Mouse (Mus musculus): Measurements from ENCODE around the gene Ccdc50. TPM values are rescaled to one million over a fixed set of nuclear protein-coding genes. Genes with fewer than 3 reads are reported as not detected.

Gene Ccdc50
- polyA plus RNA-seq, 1 experiment from 2014 or later, result 37.4 TPM

DNA sequence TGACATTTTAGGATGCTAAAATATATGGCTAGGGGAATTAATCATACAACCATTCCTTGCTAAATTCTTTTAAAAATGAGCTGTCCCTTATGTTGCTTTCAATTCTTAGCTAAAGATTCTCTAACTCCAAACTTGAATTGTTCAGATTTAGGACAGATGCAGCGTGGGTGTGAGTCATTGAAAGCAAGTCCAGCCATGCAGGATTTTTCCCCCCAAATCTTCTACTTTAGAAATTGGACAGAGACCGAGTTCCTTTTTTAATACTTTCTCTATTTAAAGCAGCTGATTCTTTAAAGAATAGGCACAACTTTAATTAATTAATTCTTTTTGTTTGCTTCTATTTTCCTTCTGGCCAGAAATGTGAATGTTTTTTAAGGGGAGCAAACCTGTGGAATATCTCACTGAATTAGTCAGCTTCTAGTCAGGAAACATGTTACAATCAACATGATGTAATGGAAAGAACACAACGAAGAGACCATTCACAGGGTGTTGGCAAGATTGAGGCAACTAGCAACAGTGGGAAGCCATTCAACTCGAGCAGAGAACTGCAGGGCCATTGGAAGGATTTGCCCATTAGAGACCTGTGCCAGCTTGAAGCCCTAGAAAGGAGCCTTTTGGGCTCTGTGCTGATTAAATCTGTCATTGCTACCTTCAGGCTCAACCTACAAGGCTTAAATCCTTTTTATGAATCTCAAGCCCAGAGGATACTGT lies 3.6 kb upstream of the Ccdc50 start:
- H3K4me3 ChIP-seq (replicated peaks; ENCODE audit: low read depth, low read length), result no peak overlapping the region
- no peak for ATAC-seq (replicated peaks; ENCODE audit: low FRiP score, low read depth)
- WGBS, result 78% methylated on average over 4 of the region's 4 CpGs
- no peak overlapping the region for H3K27ac ChIP-seq
- no peak for TF ChIP-seq CTCF (IDR thresholded peaks at IDR 0.05; ENCODE audit: low read depth)
- H3K4me2 ChIP-seq (ENCODE audit: low read length), result no peak overlapping the region
- no peaks in the 10 kb centered on the region for H3K9me3 ChIP-seq (replicated peaks; ENCODE audit: low read length)
- DNase-seq (ENCODE audit: low spot score), result no peak
- no peaks in the 10 kb centered on the region for H3K27me3 ChIP-seq (ENCODE audit: insufficient read depth, low read length)
- no peak overlapping the region for H3K9ac ChIP-seq (ENCODE audit: low read depth, low read length)
- no peaks in the 10 kb centered on the region for H3K36me3 ChIP-seq (ENCODE audit: insufficient read depth, low read length)
- 0 out of 2 replicates have a peak, but pooled peaks cover 4% of the 10 kb centered on the region for H3K4me1 ChIP-seq (replicated peaks; ENCODE audit: insufficient read depth, low read length)

- Histone ChIP-seq H3K36me3 (ENCODE audit: insufficient read depth, low read length) (no peaks in the 10 kb centered on the region), H3K4me1 (replicated peaks; ENCODE audit: insufficient read depth, low read length) (0 out of 2 replicates have a peak, but pooled peaks cover 7% of the 10 kb centered on the region), H3K4me2 (ENCODE audit: low read length) (no peak overlapping the region), H3K4me3 (replicated peaks; ENCODE audit: low read depth, low read length) (no peak overlapping the region), H3K27ac (no peak overlapping the region), H3K27me3 (ENCODE audit: insufficient read depth, low read length) (no peaks in the 10 kb centered on the region), H3K9me3 (replicated peaks; ENCODE audit: low read length) (no peaks in the 10 kb centered on the region), H3K9ac (ENCODE audit: low read depth, low read length) (no peak overlapping the region)
- DNase-seq (ENCODE audit: low spot score) (no peak), ATAC-seq (replicated peaks; ENCODE audit: low FRiP score, low read depth) (no peak)
- TF ChIP-seq CTCF (IDR thresholded peaks at IDR 0.05; ENCODE audit: low read depth), result no peak
- 78% methylated on average over 1 of the region's 1 CpGs for WGBS
Observed at GRCm38 (mm10) chr16:27385649-27386048, 3.0 kb upstream of the Ccdc50 start.

DNA sequence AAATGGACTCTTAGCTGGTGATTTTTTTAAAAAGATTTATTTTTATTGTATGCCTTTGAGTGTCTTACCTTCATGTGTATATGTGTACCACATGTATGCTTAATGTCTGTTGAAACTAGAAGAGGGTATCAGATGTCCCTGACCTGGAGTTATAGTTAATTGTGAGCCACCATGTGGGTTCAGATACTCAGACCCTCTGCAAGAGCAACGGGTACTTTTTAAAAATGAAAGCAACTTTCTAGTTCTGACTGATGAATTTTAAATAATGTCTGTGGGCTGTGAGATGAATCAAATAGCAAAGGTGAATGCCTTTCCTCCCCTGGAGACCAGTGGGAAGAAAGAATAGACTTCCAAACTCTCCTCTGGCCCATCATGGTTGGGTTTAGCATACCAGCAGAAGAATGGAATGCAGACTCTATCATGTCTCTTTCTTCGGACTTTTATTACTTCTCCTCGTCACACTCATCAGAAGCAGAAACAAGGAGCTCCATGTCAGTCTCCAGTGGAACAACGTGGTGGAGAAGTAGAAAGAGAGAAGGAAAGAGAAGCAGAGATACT lies 1.7 kb upstream of the Ccdc50 start:
- no peak overlapping the region for H3K4me2 ChIP-seq (ENCODE audit: low read length)
- DNase-seq (ENCODE audit: low spot score) (no peak), ATAC-seq (replicated peaks; ENCODE audit: low FRiP score, low read depth) (no peak)
- no peak overlapping the region for H3K9ac ChIP-seq (ENCODE audit: low read depth, low read length)
- H3K36me3 ChIP-seq (ENCODE audit: insufficient read depth, low read length), result no peaks in the 10 kb centered on the region
- H3K4me3 ChIP-seq (replicated peaks; ENCODE audit: low read depth, low read length), result no peak overlapping the region
- H3K9me3 ChIP-seq (replicated peaks; ENCODE audit: low read length), result no peaks in the 10 kb centered on the region
- 0 out of 2 replicates have a peak, but pooled peaks cover 9% of the 10 kb centered on the region for H3K4me1 ChIP-seq (replicated peaks; ENCODE audit: insufficient read depth, low read length)
- no peaks in the 10 kb centered on the region for H3K27me3 ChIP-seq (ENCODE audit: insufficient read depth, low read length)
- no peak overlapping the region for H3K27ac ChIP-seq
- no peak for TF ChIP-seq CTCF (IDR thresholded peaks at IDR 0.05; ENCODE audit: low read depth)
- WGBS, result 70% methylated on average over 4 of the region's 4 CpGs

- H3K9ac ChIP-seq (ENCODE audit: low read depth, low read length), result peak overlapping the region; percentile 10; the same call in 1 of the 2 replicates
- no peaks in the 10 kb centered on the region for H3K27me3 ChIP-seq (ENCODE audit: insufficient read depth, low read length)
- peak overlapping the region; percentile 97 for H3K27ac ChIP-seq
- no peaks in the 10 kb centered on the region for H3K36me3 ChIP-seq (ENCODE audit: insufficient read depth, low read length)
- 37% methylated on average over 12 of the region's 12 CpGs for WGBS
- H3K4me3 ChIP-seq (replicated peaks; ENCODE audit: low read depth, low read length), result peak overlapping the region; percentile 80
- H3K4me1 ChIP-seq (replicated peaks; ENCODE audit: insufficient read depth, low read length), result 0 out of 2 replicates have a peak, but pooled peaks cover 9% of the 10 kb centered on the region
- peak overlapping the region; percentile 69 for H3K4me2 ChIP-seq (ENCODE audit: low read length)
- no peak for ATAC-seq (replicated peaks; ENCODE audit: low FRiP score, low read depth)
- peak; percentile 39 for DNase-seq (ENCODE audit: low spot score)
- TF ChIP-seq CTCF (IDR thresholded peaks at IDR 0.05; ENCODE audit: low read depth), result no peak
- no peaks in the 10 kb centered on the region for H3K9me3 ChIP-seq (replicated peaks; ENCODE audit: low read length)
Observed at GRCm38 (mm10) chr16:27387634-27388611, 746 bp upstream of the Ccdc50 start.

- peak overlapping the region; percentile 95 for H3K9ac ChIP-seq (ENCODE audit: low read depth, low read length)
- ATAC-seq (replicated peaks; ENCODE audit: low FRiP score, low read depth) (no peak), DNase-seq (ENCODE audit: low spot score) (peak; percentile 57)
- no peaks in the 10 kb centered on the region for H3K9me3 ChIP-seq (replicated peaks; ENCODE audit: low read length)
- H3K27me3 ChIP-seq (ENCODE audit: insufficient read depth, low read length), result no peaks in the 10 kb centered on the region
- WGBS, result 22% methylated on average over 7 of the region's 7 CpGs
- TF ChIP-seq CTCF (IDR thresholded peaks at IDR 0.05; ENCODE audit: low read depth), result no peak
- 0 out of 2 replicates have a peak, but pooled peaks cover 9% of the 10 kb centered on the region for H3K4me1 ChIP-seq (replicated peaks; ENCODE audit: insufficient read depth, low read length)
- H3K4me3 ChIP-seq (replicated peaks; ENCODE audit: low read depth, low read length), result peak overlapping the region; percentile 80
- H3K36me3 ChIP-seq (ENCODE audit: insufficient read depth, low read length), result no peaks in the 10 kb centered on the region
- H3K4me2 ChIP-seq (ENCODE audit: low read length), result peak overlapping the region; percentile 69
- peak overlapping the region; percentile 97 for H3K27ac ChIP-seq
Observed at GRCm38 (mm10) chr16:27389534-27390282, 1.0 kb downstream of the Ccdc50 start.
